Mouse (Mus musculus) small intestine, adult 2 months (tissue): ENCODE results near the gene Slc29a3. TPM values are rescaled to one million over a fixed set of nuclear protein-coding genes. Genes with fewer than 3 reads are reported as not detected.

Experiments used
- H3K27ac ChIP-seq: fragments of 200-500 bp; 2 replicates; pipeline ENCODE4 v1.5.1; 2012; ENCODE audit warnings: low read depth, low read length, control low read depth, inconsistent platforms; ENCODE audit not compliant: insufficient read depth
- H3K27me3 ChIP-seq: fragments of 200-500 bp; 2 replicates; pipeline ENCODE4 v1.6.1; 2012; ENCODE audit warnings: mild to moderate bottlenecking, moderate library complexity, low read length, inconsistent platforms; ENCODE audit not compliant: control insufficient read depth, insufficient read depth
- H3K36me3 ChIP-seq: fragments of 200-500 bp; 2 replicates; pipeline ENCODE4 v1.6.1; 2012; ENCODE audit warnings: mild to moderate bottlenecking, low read length, control low read depth, inconsistent platforms; ENCODE audit not compliant: control insufficient read depth, insufficient read depth
- H3K4me1 ChIP-seq: fragments of 200-500 bp; 2 replicates; pipeline ENCODE4 v1.6.1; 2012; ENCODE audit warnings: low read length, inconsistent platforms, mixed read lengths; ENCODE audit not compliant: control insufficient read depth, insufficient read depth, insufficient read length
- H3K4me3 ChIP-seq: fragments of 200-500 bp; 2 replicates; pipeline ENCODE4 v1.5.1; 2012; ENCODE audit warnings: low read depth, mild to moderate bottlenecking, control low read depth, inconsistent platforms, low read length, moderate library complexity
- CTCF ChIP-seq: fragments of 200-500 bp; IDR thresholded peaks from 2 replicates; pipeline ENCODE4 v1.5.1; 2012; ENCODE audit warnings: low read depth, mild to moderate bottlenecking, control low read depth, inconsistent platforms, low read length, moderate library complexity, mixed read lengths; ENCODE audit not compliant: insufficient replicate concordance, insufficient read length; ENCODE audit errors: extremely low read depth
- POLR2A ChIP-seq: fragments of 200-500 bp; IDR thresholded peaks from 2 replicates; pipeline ENCODE4 v1.6.1; 2012; ENCODE audit warnings: low read depth, mild to moderate bottlenecking, control low read depth, inconsistent platforms, low read length, moderate library complexity
- WGBS: fragments of 180-500 bp; shearing (Covaris S2); methylation state at CpG from one replicate; pipeline ENCODE4 v1.1.7; 2018; 5-methylcytosine and 5-hydroxymethylcytosine counted together
- polyA plus RNA-seq: library from polyadenylated mRNA; depleted of rRNA; stranded (reverse); fragments of >200 nt; gene quantifications from 2 replicates; pipeline ENCODE4 v1.2.3, GENCODE M21; 2012

Slc29a3 gene
- polyA plus RNA-seq, 1 experiment, result 5.0 TPM

DNA sequence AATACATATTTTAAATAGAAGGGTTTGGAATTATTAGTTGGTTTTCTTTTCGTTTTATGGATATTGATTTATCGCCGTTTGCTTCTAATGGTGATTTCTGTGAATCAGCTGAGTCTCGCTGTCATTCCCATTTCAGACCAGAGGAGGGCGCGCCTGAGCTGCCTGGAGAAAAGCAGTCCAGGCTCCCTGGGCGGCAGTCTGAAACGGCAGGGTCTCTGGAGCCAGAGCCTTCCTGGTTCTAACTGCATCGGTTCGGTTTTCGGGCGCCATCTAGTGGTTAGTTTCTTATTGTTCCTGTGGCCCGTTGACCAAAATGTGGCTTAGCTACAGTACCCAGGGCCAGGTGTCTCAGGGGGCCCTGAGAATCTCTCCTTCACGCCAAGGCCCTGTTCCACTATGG, 7.8 kb upstream of the Slc29a3 start:
- Histone ChIP-seq H3K36me3 (peaks cover 3% of the 10 kb centered on the region; the same call in 1 of the 2 replicates), H3K27me3 (no peaks in the 10 kb centered on the region), H3K27ac (no peak overlapping the region), H3K4me3 (no peak overlapping the region), H3K4me1 (peaks cover 4% of the 10 kb centered on the region; the same call in 1 of the 2 replicates)
- peak; percentile 97 for TF ChIP-seq CTCF
- no peak for TF ChIP-seq POLR2A
- 4% methylated on average over 14 of the region's 14 CpGs for whole genome bisulfite sequencing

DNA sequence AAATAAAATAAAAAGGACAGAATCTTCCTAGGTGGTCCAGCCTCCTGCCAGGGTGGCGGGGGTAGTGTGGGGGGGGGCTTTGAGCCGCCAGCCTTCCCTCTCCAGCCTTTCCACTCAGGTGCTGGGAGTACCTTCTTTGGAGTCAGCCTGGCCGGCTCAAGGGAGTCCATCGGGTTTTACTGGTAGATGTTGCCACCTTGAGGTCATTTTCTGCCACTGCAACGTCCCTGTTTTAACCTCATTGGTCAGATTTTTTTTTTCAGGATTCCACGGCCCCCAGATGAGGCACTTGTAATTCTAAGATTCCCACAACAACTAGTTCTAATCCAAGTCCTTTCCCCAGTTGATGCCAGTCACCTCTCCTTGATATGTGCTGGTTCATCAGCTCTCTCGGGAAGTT, 4.4 kb upstream of the Slc29a3 start:
- WGBS, result 4% methylated on average over 7 of the region's 7 CpGs
- Histone ChIP-seq H3K27ac (no peak overlapping the region), H3K4me3 (no peak overlapping the region), H3K36me3 (no peaks in the 10 kb centered on the region), H3K27me3 (no peaks in the 10 kb centered on the region), H3K4me1 (peaks cover 3% of the 10 kb centered on the region)
- TF ChIP-seq CTCF, result peak; percentile 75; the same call in 1 of the 2 replicates
- no peak for TF ChIP-seq POLR2A

DNA sequence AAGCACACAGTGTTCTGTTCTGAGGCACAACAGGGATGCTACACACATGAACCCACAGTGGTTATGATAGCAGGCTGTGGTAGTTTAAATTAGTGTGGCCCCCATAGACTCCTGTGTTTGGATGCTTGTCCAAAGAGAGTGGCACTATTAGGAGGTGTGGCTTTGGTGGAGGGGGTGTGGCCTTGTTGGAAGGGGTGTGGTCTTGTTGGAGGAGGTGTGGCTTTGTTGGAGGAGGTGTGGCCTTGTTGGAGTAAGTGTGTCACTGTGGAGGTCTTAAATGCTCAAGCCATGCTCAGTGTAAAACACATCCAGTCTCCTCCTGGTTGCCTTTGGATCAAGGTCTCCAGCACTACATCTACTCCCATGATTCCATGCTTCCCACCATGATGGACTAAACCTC, 3.6 kb upstream of the Slc29a3 start:
- TF ChIP-seq CTCF (no peak), POLR2A (no peak)
- peaks cover 5% of the 10 kb centered on the region for H3K4me1 ChIP-seq
- no peak overlapping the region for H3K4me3 ChIP-seq
- no peak overlapping the region for H3K27ac ChIP-seq
- H3K27me3 ChIP-seq, result no peaks in the 10 kb centered on the region
- no peaks in the 10 kb centered on the region for H3K36me3 ChIP-seq

DNA sequence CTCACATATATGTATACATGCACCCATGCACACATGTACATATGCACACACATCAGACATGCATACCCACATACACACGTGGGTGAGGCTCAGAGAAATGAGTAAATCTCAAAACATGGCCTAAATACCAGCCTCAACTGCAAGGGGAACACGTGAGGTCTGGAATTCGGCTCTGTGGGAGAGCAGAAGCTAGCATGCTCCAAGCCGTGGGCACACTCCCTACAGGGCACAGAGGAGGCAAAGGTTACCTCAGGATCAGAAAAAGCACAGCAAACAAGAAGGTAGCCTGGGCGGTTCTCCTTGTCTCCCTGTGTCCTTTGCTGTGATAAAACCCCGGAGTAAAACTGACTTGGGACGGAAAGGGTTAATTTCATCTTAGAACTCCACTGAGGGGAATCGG, 1.3 kb upstream of the Slc29a3 start:
- TF ChIP-seq POLR2A (no peak), CTCF (no peak)

DNA sequence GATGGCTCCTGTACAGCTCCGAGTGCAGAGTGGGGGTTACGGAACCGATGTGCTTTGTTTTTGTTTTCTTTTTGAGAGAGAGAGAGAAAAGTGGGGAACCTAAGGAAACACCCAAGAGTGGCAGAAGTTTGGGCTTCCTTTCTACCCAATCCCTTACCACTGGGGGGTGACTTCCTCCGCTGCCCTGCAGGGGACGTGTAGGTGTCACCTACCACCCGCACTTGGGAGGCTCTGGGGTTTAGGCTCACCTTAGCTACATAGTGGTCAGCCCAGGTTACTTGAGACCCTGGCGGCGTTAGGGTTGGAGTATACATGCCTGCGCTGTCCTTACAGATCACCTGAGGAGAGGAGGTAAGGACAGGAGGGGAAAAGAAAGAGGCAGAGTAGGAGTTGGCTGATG, 667 bp upstream of the Slc29a3 start:
- Histone ChIP-seq H3K36me3 (no peaks in the 10 kb centered on the region), H3K27me3 (no peaks in the 10 kb centered on the region), H3K4me3 (no peak overlapping the region), H3K27ac (peak overlapping the region; percentile 24; the same call in 1 of the 2 replicates), H3K4me1 (peaks cover 5% of the 10 kb centered on the region)
- 79% methylated on average over 9 of the region's 9 CpGs for WGBS
- no peak for TF ChIP-seq POLR2A
- TF ChIP-seq CTCF, result no peak

More for the DNA sequence above, 1.3 kb upstream of the Slc29a3 start:
- Histone ChIP-seq H3K4me3 (no peak overlapping the region), H3K27me3 (no peaks in the 10 kb centered on the region), H3K27ac (no peak overlapping the region), H3K4me1 (peaks cover 5% of the 10 kb centered on the region), H3K36me3 (no peaks in the 10 kb centered on the region)
- whole genome bisulfite sequencing, result 80% methylated on average over 8 of the region's 8 CpGs

DNA sequence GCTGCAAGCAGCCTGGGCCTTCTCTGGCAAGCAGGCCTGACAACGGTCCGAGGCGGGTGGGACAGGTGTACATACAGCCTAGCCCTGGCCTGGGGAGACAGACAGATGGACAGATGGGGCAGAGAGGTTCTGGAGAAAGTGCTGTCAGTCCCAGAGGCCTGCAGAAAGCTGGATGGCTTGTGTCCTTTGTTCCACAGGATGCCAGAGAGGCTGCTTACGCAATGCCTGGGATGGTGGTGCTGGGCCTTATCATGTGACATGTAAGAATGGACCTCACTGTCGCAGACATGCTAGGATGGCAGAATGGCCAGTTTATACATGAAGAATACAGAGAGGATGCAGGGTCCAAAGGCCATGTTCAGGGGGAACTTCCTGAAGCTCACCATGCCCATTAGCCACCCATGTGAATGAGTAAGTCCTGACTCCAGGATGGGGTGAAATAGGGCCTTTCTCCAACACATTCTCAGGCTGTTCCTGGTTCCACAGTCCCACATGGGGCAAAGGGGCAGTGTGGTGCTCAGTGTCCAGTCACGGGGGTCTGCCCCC, 4.9 kb downstream of the Slc29a3 start:
- Histone ChIP-seq H3K27ac (no peak overlapping the region), H3K27me3 (no peaks in the 10 kb centered on the region), H3K4me3 (no peak overlapping the region), H3K4me1 (peaks cover 4% of the 10 kb centered on the region; the same call in 1 of the 2 replicates), H3K36me3 (no peaks in the 10 kb centered on the region)
- 78% methylated on average over 6 of the region's 6 CpGs for WGBS
- TF ChIP-seq POLR2A (no peak), CTCF (no peak)

DNA sequence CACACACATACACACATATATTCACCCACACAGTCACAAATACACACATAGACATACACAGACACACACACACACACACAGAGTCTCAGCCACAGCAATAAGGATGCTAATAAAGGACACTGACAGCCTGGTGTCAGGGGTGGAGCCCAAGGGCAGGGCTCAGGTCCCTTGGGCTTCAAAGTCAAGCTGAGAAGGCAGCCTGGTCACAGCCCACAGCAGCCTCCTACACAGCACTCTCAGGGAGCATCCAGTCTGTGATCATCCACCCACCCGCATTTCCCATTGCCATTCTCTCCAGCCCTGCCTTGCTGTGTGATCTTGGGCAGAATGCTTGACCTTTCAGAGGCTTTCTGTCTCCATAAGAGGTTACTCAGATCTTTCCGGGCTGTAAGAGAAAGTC, 6.1 kb downstream of the Slc29a3 start:
- Histone ChIP-seq H3K27ac (no peak overlapping the region), H3K36me3 (no peaks in the 10 kb centered on the region), H3K27me3 (no peaks in the 10 kb centered on the region), H3K4me3 (no peak overlapping the region), H3K4me1 (0 out of 2 replicates have a peak, but pooled peaks cover 2% of the 10 kb centered on the region)
- 86% methylated on average over 2 of the region's 2 CpGs for WGBS
- TF ChIP-seq POLR2A, result no peak
- no peak for TF ChIP-seq CTCF
